Mouse (Mus musculus): ENCODE data around the gene Ssty2. TPM values are rescaled to one million over a fixed set of nuclear protein-coding genes. Genes with fewer than 3 reads are reported as not detected.
"Not testable (repeated sequence)": the region's sequence is repeated elsewhere in the genome, so short reads cannot be mapped to it uniquely, and the experiment has no call there.

Gene Ssty2
- polyA plus RNA-seq (2015; fragmentation: Nextera tagmentation; extraction: Ambion mirVana) = not detected in 2 replicates

GRCm38 (mm10) chrY:67047972-67048371 lies at the start of gene Ssty2:
Ssty2 (minus strand) TSS chrY:67048072.
- H3K27ac ChIP-seq (ENCODE audit: low read depth, low read length); H3K9ac ChIP-seq (ENCODE audit: low read depth, low read length); ATAC-seq; H3K27me3 ChIP-seq (replicated peaks; ENCODE audit: control insufficient read depth, insufficient read depth, low read length); H3K9me3 ChIP-seq (ENCODE audit: control insufficient read depth); H3K4me1 ChIP-seq (replicated peaks; ENCODE audit: control insufficient read depth, insufficient read depth, low read length); H3K4me2 ChIP-seq (replicated peaks; ENCODE audit: low read depth); H3K36me3 ChIP-seq (ENCODE audit: control insufficient read depth, insufficient read depth); H3K4me3 ChIP-seq (ENCODE audit: low read depth, low read length): not testable (repeated sequence)
- no CpG with 5 or more reads among the region's 4 CpGs for WGBS

Measured in intestine, postnatal 0 days (tissue).